Mouse (Mus musculus): ENCODE measurements around the gene Vmn1r20. TPM values are rescaled to one million over a fixed set of nuclear protein-coding genes. Genes with fewer than 3 reads are reported as not detected.
"Not testable (repeated sequence)": the region's sequence is repeated elsewhere in the genome, so short reads cannot be mapped to it uniquely, and the experiment has no call there.

Vmn1r20 gene
- polyA plus RNA-seq (2014; fragmentation: Nextera tagmentation; extraction: Ambion mirVana) = not detected in 2 replicates

DNA sequence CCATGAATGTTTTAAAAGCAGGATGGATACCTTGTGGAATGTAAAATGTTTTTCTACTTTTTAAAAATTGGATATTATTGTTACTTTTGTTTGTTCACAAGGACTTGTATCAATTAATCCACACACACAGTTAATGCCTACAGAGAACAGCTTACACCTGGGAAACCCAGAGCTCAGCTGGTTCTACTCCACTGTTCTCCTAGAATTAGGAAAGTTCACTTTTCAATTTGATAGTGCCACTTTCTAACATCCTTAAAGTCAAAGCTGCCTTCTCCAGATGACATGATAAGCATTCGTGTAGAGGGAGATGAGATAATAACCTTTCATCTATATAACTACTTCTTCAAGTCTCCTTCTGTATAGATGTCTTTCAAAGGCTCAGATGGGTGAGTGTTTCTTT is at the start of gene Vmn1r20:
Gene Vmn1r20, plus strand, starts transcription at position 301 of the 400 bp plus-strand sequence.
- Histone ChIP-seq H3K4me1 (ENCODE audit: control insufficient read depth, insufficient read depth, low read length) (no peaks in the 10 kb centered on the region), H3K36me3 (replicated peaks; ENCODE audit: control insufficient read depth, insufficient read depth, low read depth, low read length) (no peaks in the 10 kb centered on the region), H3K27me3 (ENCODE audit: control insufficient read depth, insufficient read depth, low read length) (no peaks in the 10 kb centered on the region), H3K4me2 (ENCODE audit: low read depth, low read length) (no peak within 1 kb of the TSS), H3K9ac (replicated peaks; ENCODE audit: low read length) (no peak within 1 kb of the TSS), H3K9me3 (replicated peaks; ENCODE audit: control insufficient read depth, low read length) (no peaks in the 10 kb centered on the region), H3K4me3 (ENCODE audit: low read depth, low read length) (no peak within 1 kb of the TSS), H3K27ac (replicated peaks; ENCODE audit: low read depth, low read length) (no peak within 1 kb of the TSS)
- 67% methylated on average over 1 of the region's 1 CpGs for WGBS
- no peak for ATAC-seq (replicated peaks; ENCODE audit: insufficient number of reproducible peaks, low FRiP score, low TSS enrichment, low read depth)
- DNase-seq (ENCODE audit: low spot score) = no peak

DNA sequence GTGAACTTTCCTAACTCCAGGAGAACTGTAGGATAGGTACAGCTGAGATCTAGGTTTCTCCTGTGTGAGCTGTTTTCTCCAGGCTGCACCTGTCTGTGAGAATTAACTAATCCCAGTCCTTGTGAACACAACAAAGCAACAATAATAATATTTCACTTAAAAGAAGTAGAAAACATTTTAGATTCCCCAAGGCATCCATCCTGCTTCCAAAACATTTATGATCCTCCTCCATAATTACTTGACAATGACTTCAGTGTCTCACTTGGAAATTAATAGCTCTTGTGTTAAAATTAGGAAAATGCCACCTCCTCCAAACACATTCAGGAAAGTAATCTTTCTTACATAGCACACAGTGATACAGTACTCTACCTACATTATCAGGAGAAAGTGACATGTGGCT is 33.0 kb upstream of the Vmn1r20 start, which contains the start of gene Vmn1r18:
Gene Vmn1r18, minus strand, starts transcription at position 101 of the 400 bp plus-strand sequence.
- Histone ChIP-seq H3K4me1 (ENCODE audit: control insufficient read depth, insufficient read depth, low read length) (no peaks in the 10 kb centered on the region), H3K36me3 (replicated peaks; ENCODE audit: control insufficient read depth, insufficient read depth, low read depth, low read length) (no peaks in the 10 kb centered on the region), H3K9ac (replicated peaks; ENCODE audit: low read length) (no peak within 1 kb of the TSS), H3K27ac (replicated peaks; ENCODE audit: low read depth, low read length) (no peak within 1 kb of the TSS), H3K9me3 (replicated peaks; ENCODE audit: control insufficient read depth, low read length) (no peaks in the 10 kb centered on the region), H3K27me3 (ENCODE audit: control insufficient read depth, insufficient read depth, low read length) (no peaks in the 10 kb centered on the region), H3K4me2 (ENCODE audit: low read depth, low read length) (no peak within 1 kb of the TSS), H3K4me3 (ENCODE audit: low read depth, low read length) (no peak within 1 kb of the TSS)
- no peak for ATAC-seq (replicated peaks; ENCODE audit: insufficient number of reproducible peaks, low FRiP score, low TSS enrichment, low read depth)
- DNase-seq (ENCODE audit: low spot score) = no peak

DNA sequence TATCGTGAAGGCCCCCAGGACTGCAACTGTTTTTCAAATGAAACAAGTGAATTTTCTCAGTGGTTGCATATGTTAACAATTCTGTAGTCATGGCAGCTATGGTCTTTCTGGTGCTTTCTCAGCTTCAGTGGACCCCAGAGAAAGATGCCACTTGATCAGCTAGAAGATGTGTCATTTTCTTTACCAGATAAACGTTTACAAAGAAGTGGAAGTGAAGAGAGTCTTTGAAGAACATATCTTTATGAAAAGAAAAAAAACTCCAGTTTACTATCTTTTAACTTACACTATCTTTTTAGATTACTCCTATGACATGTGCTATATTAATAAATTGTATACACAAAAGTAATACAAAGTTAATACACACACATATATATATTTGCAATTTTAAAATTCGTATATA is 25.2 kb upstream of the Vmn1r20 start, which contains the start of gene Vmn1r19:
Gene Vmn1r19, plus strand, starts transcription at position 301 of the 400 bp plus-strand sequence.
- not testable (repeated sequence) for H3K4me3 ChIP-seq (ENCODE audit: low read depth, low read length); H3K27ac ChIP-seq (replicated peaks; ENCODE audit: low read depth, low read length); DNase-seq (ENCODE audit: low spot score); H3K9me3 ChIP-seq (replicated peaks; ENCODE audit: control insufficient read depth, low read length); H3K4me2 ChIP-seq (ENCODE audit: low read depth, low read length); H3K27me3 ChIP-seq (ENCODE audit: control insufficient read depth, insufficient read depth, low read length); H3K4me1 ChIP-seq (ENCODE audit: control insufficient read depth, insufficient read depth, low read length); H3K9ac ChIP-seq (replicated peaks; ENCODE audit: low read length); H3K36me3 ChIP-seq (replicated peaks; ENCODE audit: control insufficient read depth, insufficient read depth, low read depth, low read length); ATAC-seq (replicated peaks; ENCODE audit: insufficient number of reproducible peaks, low FRiP score, low TSS enrichment, low read depth)
- 69% methylated on average over 3 of the region's 3 CpGs for WGBS

GRCm38 (mm10) chr6:57431196-57431595 is 2.5 kb downstream of the Vmn1r20 start:
- WGBS = 83% methylated on average over 1 of the region's 1 CpGs

DNA sequence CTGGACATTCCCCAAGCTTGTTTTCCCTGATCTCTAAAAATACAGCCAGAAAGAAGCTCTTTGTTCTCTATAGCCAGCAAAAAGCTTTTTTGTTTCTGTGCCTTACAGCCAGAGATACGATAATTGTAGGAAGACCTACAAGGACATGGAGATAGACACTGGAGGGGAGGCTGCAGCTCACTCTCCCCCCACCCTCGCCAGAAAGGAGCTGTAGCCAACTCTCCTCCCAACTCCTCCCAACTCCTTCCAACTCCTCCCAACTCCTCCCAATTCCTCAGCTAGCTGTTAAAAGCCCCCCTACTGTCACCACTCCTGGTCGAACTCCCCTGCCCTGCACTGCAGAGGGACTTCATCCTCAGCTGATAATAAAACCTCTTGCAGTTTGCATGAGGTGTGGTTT is 39.4 kb downstream of the Vmn1r20 start:
- not testable (repeated sequence) for H3K4me3 ChIP-seq (ENCODE audit: low read depth, low read length); DNase-seq (ENCODE audit: low spot score); H3K9ac ChIP-seq (replicated peaks; ENCODE audit: low read length); H3K4me1 ChIP-seq (ENCODE audit: control insufficient read depth, insufficient read depth, low read length); H3K9me3 ChIP-seq (replicated peaks; ENCODE audit: control insufficient read depth, low read length); ATAC-seq (replicated peaks; ENCODE audit: insufficient number of reproducible peaks, low FRiP score, low TSS enrichment, low read depth); H3K36me3 ChIP-seq (replicated peaks; ENCODE audit: control insufficient read depth, insufficient read depth, low read depth, low read length); H3K27me3 ChIP-seq (ENCODE audit: control insufficient read depth, insufficient read depth, low read length); H3K4me2 ChIP-seq (ENCODE audit: low read depth, low read length); H3K27ac ChIP-seq (replicated peaks; ENCODE audit: low read depth, low read length)
- WGBS = 9% methylated on average over 3 of the region's 3 CpGs

More at GRCm38 (mm10) chr6:57431196-57431595, 2.5 kb downstream of the Vmn1r20 start:
- Histone ChIP-seq H3K36me3 (replicated peaks; ENCODE audit: control insufficient read depth, insufficient read depth, low read depth, low read length) (no peaks in the 10 kb centered on the region), H3K27me3 (ENCODE audit: control insufficient read depth, insufficient read depth, low read length) (no peaks in the 10 kb centered on the region), H3K4me2 (ENCODE audit: low read depth, low read length) (no peak overlapping the region), H3K4me1 (ENCODE audit: control insufficient read depth, insufficient read depth, low read length) (no peaks in the 10 kb centered on the region), H3K4me3 (ENCODE audit: low read depth, low read length) (no peak overlapping the region), H3K9me3 (replicated peaks; ENCODE audit: control insufficient read depth, low read length) (no peaks in the 10 kb centered on the region), H3K27ac (replicated peaks; ENCODE audit: low read depth, low read length) (no peak overlapping the region), H3K9ac (replicated peaks; ENCODE audit: low read length) (no peak overlapping the region)
- DNase-seq (ENCODE audit: low spot score) = no peak
- no peak for ATAC-seq (replicated peaks; ENCODE audit: insufficient number of reproducible peaks, low FRiP score, low TSS enrichment, low read depth)

Other genes with a start within 250 kb of the Vmn1r20 start
- not detected in 2 replicates for gene Vmn1r13, start 225.6 kb upstream of the Vmn1r20 start, polyA plus RNA-seq (2014; fragmentation: Nextera tagmentation; extraction: Ambion mirVana)
- gene Vmn1r14, start 197.2 kb upstream of the Vmn1r20 start, polyA plus RNA-seq (2014; fragmentation: Nextera tagmentation; extraction: Ambion mirVana) = not detected in 2 replicates
- not detected in 2 replicates for gene Vmn1r15, start 171.0 kb upstream of the Vmn1r20 start, polyA plus RNA-seq (2014; fragmentation: Nextera tagmentation; extraction: Ambion mirVana)
- gene Vmn1r16, start 99.4 kb upstream of the Vmn1r20 start, polyA plus RNA-seq (2014; fragmentation: Nextera tagmentation; extraction: Ambion mirVana) = not detected in 2 replicates
- not detected in 2 replicates for gene Vmn1r17, start 65.2 kb upstream of the Vmn1r20 start, polyA plus RNA-seq (2014; fragmentation: Nextera tagmentation; extraction: Ambion mirVana)
- not detected in 2 replicates for gene Vmn1r18, start 33.1 kb upstream of the Vmn1r20 start, polyA plus RNA-seq (2014; fragmentation: Nextera tagmentation; extraction: Ambion mirVana)
- not detected in 2 replicates for gene Vmn1r19, start 25.1 kb upstream of the Vmn1r20 start, polyA plus RNA-seq (2014; fragmentation: Nextera tagmentation; extraction: Ambion mirVana)
- 4.3 and 4.4 TPM in 2 replicates for gene Ppm1k, start 106.5 kb downstream of the Vmn1r20 start, polyA plus RNA-seq (2014; fragmentation: Nextera tagmentation; extraction: Ambion mirVana)
- gene Herc6, start 152.1 kb downstream of the Vmn1r20 start, polyA plus RNA-seq (2014; fragmentation: Nextera tagmentation; extraction: Ambion mirVana) = 3.5 and 3.8 TPM in 2 replicates

Data from embryonic facial prominence, embryonic 11.5 days (tissue).